Mouse (Mus musculus) hematopoietic stem cell, adult 5-6 weeks (primary cell): Measurements from ENCODE around the gene Golt1a. TPM values are rescaled to one million over a fixed set of nuclear protein-coding genes. Genes with fewer than 3 reads are reported as not detected.
A peak's percentile ranks its signal among the peaks of the same experiment; 100 is the strongest.

Experiments
- ATAC-seq, 2 experiments: fragments of 125-278 bp in 1 of 2; replicated peaks in 1 of 2; 2 replicates each; pipeline ENCODE4 v1.8.0; 2016 to 2017; ENCODE audit warnings: inconsistent platforms in 2 of 2, mild to moderate bottlenecking in 2 of 2, moderate number of reproducible peaks in 2 of 2, low read depth in 1 of 2, moderate TSS enrichment in 1 of 2; ENCODE audit not compliant: low FRiP score in 2 of 2, poor library complexity in 2 of 2, severe bottlenecking in 2 of 2, insufficient read depth in 1 of 2, low TSS enrichment in 1 of 2
- total RNA-seq: library from RNA; stranded (forward); fragments of 172-1452, 232-1000 nt; gene quantifications from 2 replicates; pipeline ENCODE4 v1.2.3, GENCODE M21; 2017

Golt1a gene
- total RNA-seq = not detected in 2 replicates

- ATAC-seq = no peak
Observed at GRCm38 (mm10) chr1:133309652-133310267, at the start of gene Golt1a. Golt1a (plus strand) TSS chr1:133309800.

- no peak for ATAC-seq
Observed at GRCm38 (mm10) chr1:133262628-133263027, 47.0 kb upstream of the Golt1a start.

- ATAC-seq = no peak
Observed at GRCm38 (mm10) chr1:133263134-133263533, 46.5 kb upstream of the Golt1a start.

DNA sequence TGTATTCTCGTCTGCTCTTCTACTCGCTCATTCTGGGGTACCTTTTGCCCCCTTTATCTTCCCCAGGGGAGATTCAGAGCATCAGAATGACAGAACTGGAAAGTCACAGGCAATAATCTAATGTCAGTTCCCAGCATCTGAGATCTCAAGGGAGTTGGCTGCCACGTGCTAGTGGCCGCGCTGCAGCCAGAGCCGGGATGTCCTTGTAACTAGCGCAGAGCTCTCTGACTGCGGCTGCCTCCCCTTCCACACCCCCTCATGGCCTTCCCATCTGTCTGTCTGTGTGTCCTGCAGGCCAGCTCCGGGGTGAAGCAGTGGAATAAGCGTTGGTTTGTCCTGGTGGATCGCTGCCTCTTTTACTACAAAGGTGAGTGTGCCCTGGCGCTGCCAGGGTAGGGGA, 45.2 kb upstream of the Golt1a start:
- ATAC-seq = no peak

DNA sequence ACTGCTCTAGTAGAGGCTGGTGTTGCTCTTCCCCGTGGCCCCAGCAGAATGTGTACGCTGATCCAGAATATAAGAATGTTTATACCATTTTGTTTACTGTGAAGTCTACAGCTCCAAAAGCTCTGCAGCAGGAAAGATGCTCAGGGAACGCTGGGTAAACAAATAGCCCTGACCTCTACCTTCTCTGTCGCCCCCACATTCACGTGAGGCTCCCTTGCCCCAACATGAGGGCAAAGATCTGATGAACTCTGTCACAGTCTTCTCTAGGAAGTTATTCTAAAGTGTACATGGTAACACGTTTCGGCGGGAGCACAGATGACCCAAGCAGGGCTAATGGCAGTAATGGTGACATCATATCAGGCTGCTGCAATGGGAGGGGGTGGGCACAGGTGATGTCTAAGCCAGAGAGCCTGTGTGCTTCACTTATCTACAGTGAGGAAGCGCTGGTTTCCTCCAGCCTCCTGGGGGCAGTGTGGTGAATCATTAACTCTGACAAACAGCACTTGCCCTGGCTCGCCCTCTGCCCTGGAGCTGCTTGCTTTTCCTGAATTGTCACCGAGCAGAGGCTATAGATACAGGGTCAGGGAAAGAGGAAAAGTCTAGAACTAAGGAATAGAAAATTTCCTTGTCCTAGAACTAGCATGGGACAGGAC, 44.4 kb upstream of the Golt1a start:
- no peak for ATAC-seq

GRCm38 (mm10) chr1:133267094-133267493, 42.5 kb upstream of the Golt1a start:
- ATAC-seq = no peak

GRCm38 (mm10) chr1:133267813-133268492, 41.6 kb upstream of the Golt1a start:
- ATAC-seq = peak in 1 of 2 experiments; percentile 34; a peak in 1 of 4 replicates

DNA sequence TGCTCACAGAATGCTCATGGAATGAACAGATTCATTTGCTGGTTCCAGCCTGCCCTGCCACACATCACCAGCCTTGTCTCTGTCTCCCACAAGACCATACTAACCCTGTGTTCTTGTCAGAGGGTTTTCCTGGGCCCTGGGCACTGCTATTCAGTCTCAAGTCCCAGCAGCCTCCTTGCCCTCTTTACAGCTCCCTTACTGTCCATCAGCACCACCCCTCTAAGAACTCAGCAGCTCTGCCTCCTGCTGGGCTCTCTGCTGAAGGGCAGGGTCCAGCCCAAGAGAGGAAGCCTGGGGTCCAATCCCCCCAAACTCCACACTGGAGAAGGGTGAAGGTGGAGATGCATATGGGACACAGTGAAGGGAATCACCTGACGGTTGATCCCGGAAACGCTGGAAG, 41.1 kb upstream of the Golt1a start:
- ATAC-seq = 0 out of 4 replicates have a peak, but pooled peaks of 1 of the 2 experiments have one; percentile 9

DNA sequence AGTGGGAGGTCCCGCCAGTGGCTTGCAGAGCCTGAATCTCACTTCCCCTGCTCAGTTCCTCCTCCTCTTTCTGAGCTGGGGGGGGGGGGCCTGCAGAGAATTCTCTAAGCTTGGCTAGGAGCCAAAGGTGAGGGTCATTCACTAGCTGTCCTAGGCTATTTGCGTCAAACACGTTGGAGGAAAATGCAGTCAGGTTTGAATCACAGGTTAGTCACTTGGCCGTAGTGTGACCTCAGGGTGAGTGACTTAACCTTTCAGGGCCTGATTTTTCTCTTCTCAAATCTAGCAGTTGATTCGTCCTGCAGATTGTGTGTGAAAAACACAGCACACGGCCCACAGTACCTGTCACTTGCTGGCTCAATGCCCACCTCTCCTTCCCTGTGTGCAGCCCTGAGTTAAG, 39.3 kb upstream of the Golt1a start:
- ATAC-seq = no peak

- ATAC-seq = no peak
Observed at GRCm38 (mm10) chr1:133274163-133274562, 35.4 kb upstream of the Golt1a start.

DNA sequence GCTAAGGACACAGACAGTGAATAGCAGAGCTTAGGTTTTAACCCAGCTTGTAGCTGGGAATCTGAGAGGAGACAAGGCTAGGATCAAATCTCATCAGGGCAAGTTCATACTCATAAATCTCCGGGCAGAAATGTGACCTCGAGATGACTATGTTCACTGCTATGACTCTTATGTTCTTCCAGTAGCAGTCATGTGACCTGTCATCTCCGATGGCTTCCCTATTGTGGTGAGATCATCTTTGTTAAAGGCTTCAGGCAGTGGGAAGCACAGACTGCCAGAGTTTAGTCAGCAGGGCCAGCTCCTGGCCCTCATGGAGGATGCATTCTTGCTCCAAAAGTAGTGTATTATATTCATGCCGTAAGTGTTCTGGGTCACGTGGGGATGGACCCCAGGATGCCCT, 32.6 kb upstream of the Golt1a start:
- ATAC-seq = no peak

DNA sequence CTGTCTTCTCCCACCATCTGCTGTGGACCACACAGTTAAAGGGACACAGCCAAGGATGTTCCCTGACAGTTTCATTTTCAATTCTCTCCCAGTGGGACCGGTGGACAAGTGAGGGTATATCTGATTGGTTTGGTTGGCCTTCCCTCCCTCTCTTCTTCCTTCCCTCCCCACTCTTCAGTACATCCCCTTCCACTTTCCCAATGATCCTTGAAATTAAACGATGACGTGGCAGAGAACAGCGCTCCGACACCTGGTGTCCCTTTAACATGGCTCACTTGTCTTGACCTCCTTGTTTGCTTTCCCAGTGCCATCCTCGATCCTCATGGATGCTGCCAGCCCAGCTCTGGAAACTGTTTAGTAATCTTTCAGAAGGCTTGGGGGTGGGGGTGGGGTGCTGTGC, 31.1 kb upstream of the Golt1a start:
- no peak for ATAC-seq

GRCm38 (mm10) chr1:133278946-133279631, 30.5 kb upstream of the Golt1a start:
- no peak for ATAC-seq

DNA sequence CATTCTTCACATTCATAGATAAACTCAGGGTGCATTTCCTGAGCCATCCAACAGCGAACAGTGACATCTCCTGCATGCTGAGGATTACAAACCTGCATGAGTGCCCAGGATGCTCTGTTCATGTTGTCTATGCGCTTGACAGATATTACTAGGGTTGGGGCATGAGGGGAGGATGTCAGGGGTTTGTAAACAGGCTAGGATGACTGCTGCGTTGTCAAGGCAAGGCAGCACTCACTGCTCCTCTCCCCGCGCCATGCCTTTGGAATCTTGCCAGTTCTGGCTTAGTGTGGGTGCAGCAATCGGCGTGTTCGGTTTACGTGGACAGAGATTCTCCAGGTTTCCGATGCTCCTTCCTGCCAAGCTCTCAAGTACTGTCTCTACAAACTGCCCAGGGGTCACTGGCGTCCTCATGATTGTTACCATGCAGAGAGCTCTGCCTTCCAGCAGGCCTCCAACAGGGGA, 29.9 kb upstream of the Golt1a start:
- ATAC-seq = no peak

GRCm38 (mm10) chr1:133280537-133280936, 29.1 kb upstream of the Golt1a start:
- no peak for ATAC-seq

- no peak for ATAC-seq
Observed at GRCm38 (mm10) chr1:133285907-133286306, 23.7 kb upstream of the Golt1a start.

- ATAC-seq = no peak
Observed at GRCm38 (mm10) chr1:133287051-133287450, 22.5 kb upstream of the Golt1a start.

GRCm38 (mm10) chr1:133287880-133288279, 21.7 kb upstream of the Golt1a start:
- no peak for ATAC-seq
